Mouse (Mus musculus) hindlimb bud, embryonic 11.5 days (tissue): ENCODE results near the gene Cox5a.

Experiments used
- DNase-seq: peaks from one replicate; pipeline ENCODE4 v3.0.0-alpha.2; 2012; ENCODE audit warnings: low read depth, low spot score; ENCODE audit errors: extremely low spot score

Cox5a gene

DNA sequence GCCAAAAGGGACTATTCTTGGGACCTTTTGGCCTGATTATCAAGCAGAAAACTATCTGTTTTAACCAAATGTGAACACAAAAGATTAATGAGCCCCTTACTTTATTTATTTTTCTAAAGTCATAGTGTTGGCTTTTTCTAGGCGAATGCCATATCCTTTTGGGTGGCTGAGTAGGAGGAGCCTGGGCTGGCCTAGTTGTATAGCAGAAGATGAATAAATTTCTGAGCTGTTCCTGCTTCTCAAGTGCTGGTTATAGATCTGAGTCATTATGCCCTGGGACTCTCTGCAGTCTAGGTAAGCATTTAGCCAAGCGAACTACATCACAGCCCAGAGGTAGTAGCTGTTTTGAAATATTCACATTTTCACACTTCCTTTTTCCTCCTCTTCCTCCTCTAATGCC is 4.4 kb downstream of the Cox5a start:
- no peak for DNase-seq

- no peak for DNase-seq
These were observed 5.4 kb downstream of the Cox5a start for GRCm38 (mm10) chr9:57526435-57526834.

DNA sequence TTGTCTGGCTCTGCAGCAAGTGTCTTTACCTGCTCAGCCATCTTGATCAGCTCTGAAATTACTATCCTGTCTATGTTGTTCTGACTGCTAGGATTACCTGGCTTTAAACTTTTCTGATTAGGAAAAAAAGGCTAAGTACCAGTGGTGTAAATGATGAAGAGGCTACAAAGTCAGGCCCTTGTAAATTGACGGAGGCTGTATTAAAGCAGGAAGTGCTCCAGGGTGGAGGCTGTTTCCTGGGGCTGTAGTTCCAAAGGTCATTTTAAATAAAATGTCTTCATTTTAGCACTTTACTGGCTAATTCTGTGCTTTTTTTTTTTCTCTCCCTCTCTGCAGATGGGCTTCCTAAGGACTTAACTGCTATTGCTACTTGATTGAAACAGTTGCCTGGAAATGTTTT is 10.9 kb downstream of the Cox5a start:
- no peak for DNase-seq

GRCm38 (mm10) chr9:57536362-57536761 is 15.3 kb downstream of the Cox5a start:
- no peak for DNase-seq

DNA sequence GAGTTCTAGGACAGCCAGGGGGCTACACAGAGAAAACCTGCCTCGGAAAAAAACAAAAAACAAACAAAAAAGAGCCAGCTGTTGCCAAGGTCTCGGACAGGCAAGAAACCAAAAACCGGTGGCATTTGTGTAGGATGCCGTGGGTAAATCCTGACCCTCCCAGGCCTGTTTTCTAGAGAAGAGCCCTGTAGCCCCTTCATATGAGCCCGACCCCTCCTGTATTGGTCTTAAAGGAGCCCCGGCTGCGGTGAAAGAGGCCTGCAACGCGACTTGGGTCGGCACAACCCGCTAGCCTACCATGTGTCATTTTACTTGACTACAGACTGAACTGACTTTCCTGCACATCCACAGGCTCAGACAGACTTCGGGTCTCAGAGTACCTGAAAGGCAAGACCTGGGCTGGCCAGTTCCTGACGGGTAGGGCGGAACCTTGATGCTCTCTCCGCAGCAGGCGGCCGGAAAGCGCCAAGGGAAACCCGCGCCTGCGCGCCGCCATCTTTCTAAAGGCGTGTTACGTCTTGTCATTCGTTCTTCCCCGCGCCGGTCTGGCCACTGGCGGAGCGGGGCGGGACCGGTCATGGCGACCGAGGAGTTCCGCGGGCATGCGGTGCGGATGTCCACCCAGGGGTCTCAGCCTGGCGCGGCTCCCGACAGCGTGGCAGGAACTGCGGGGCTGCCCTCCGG is 16.1 kb downstream of the Cox5a start, which contains the start of gene Fam219b:
Gene Fam219b (plus strand): TSS at position 485 of the 684 bp plus-strand sequence.
- no peak for DNase-seq

GRCm38 (mm10) chr9:57537728-57538181 is 16.7 kb downstream of the Cox5a start:
- no peak for DNase-seq

GRCm38 (mm10) chr9:57539550-57539949 is 18.5 kb downstream of the Cox5a start:
- DNase-seq = no peak

DNA sequence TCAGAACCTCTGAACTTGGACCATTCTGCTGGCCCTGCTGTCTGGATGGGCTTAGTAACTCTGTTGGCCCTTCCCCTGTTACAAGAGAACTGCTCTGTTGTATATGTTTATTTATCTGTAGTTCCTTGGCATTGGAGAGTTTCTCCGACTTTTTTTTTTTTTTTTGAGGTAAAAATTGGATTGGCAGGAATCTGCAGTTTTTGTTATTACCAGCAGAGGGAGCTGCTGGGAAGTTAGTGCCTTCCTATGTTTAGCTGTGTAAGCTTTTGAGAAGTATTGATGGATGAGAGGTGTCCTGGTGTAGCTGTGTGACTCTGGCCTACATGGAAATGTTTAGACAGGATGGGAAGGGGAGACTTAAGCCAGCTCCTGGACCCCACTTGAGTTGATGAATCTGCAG is 20.2 kb downstream of the Cox5a start:
- no peak for DNase-seq

DNA sequence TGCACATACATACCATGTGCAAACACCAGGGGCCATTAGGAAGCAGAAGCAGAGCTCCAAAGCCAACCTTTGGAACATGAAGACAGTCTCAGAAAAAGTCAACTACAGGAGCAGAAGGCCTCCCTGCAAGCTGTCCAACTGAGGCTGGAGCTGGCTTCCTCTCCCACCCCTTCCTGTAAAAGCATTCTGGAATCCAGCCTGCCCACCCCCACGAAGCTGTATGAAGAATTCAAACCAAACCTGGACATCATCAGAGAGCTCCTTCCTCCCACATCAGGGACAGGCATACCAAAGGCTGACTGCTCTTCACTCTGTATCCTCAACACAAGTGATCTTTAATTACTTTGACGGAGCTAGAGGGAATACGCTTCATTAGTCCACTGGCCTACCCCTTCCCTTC is 22.9 kb downstream of the Cox5a start:
- DNase-seq = no peak

DNA sequence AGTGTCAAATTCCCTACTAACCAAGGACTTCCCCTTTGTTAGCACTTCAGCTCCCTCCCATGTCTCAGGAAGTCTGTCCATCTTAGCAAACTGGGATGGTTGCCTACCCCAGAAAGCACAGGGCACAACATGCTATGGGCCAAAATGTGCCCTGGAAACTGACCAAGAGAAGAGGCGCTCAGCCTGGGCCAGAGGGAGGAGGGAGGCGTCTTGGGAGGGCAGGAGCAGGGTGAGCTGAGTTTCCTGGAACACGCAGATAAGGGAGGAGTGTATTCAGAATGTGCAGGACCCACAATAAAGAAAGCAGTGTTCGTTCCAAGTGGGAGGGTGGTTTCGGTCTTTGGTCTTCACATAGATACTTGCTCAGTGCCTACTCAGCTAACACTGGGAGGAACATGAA is 26.2 kb downstream of the Cox5a start:
- no peak for DNase-seq

GRCm38 (mm10) chr9:57547869-57548268 is 26.8 kb downstream of the Cox5a start:
- no peak for DNase-seq

- no peak for DNase-seq
These were observed 28.1 kb downstream of the Cox5a start for GRCm38 (mm10) chr9:57549186-57549585.

- no peak for DNase-seq
These were observed 29.2 kb downstream of the Cox5a start for GRCm38 (mm10) chr9:57550126-57550862.

GRCm38 (mm10) chr9:57552139-57552887 is 31.2 kb downstream of the Cox5a start, which contains the start of gene Mpi:
TSS of gene Mpi (minus strand) at chr9:57552763.
- DNase-seq = no peak

GRCm38 (mm10) chr9:57553119-57553518 is 32.0 kb downstream of the Cox5a start:
- no peak for DNase-seq

DNA sequence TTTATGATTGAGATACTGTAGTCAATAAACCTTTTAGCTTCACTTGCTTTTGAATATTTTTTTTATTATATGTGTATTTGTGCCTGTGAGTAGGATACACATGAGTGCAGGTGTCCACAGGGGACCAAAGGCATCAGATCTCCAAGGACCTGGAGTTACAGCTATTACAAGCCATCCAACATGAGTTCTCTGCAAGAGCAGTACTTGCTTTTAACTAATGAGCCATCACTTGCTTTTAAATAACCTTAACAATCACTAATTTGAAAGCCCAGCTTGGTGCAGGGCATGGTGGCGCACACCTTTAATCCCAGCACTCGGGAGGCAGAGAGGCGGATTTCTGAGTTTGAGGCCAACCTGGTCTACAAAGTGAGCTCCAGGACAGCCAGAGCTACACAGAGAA is 33.7 kb downstream of the Cox5a start:
- DNase-seq = no peak

GRCm38 (mm10) chr9:57557215-57557614 is 36.1 kb downstream of the Cox5a start:
- DNase-seq = no peak

- DNase-seq = no peak
These were observed 37.6 kb downstream of the Cox5a start for GRCm38 (mm10) chr9:57558625-57559024.

DNA sequence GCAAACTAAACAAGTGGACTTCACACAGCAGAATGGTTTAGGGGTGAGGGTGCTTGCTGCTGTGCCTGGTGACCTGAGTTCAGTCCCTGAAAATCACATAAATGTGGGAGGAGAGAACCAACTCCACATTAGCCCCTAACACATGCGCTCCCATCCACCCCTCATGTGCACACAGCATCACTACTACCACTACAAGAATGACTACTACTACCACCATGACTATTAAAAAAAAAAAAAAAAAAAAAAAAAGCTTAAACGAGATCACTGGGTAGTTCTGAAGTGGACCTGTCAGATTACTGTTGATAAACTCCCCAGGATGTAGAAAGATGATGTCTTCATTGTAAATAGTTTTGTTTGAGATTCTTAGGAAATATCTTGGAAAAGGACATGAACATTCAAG is 38.5 kb downstream of the Cox5a start:
- DNase-seq = no peak

DNA sequence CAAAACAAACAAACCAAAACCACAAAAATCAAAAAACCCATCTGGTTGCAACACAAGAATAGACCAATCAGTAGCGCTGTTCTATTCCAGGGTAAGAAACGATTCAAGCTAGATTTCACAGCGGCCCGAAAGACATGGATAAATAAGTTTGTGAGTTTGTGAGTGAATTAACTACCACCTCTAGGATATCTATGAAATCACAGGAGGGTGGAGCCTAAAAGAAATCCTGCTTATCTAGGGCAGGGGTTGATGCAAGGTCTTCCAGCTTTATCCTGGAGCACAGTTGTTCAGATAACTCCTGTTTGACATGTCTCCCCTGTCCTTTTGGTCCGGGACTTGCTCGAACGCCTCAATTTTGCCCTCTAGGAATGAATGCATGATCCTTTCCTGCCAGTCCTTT is 39.2 kb downstream of the Cox5a start:
- no peak for DNase-seq

- DNase-seq = peak; percentile 90
These were observed 40.0 kb downstream of the Cox5a start, which contains the start of gene Scamp2 for GRCm38 (mm10) chr9:57560861-57561710. TSS of gene Scamp2 (plus strand) at chr9:57560943.
